Mouse (Mus musculus): ENCODE measurements around the gene St3gal2.
"Not testable (repeated sequence)": the region's sequence is repeated elsewhere in the genome, so short reads cannot be mapped to it uniquely, and the experiment has no call there.

St3gal2 gene

GRCm38 (mm10) chr8:110996641-110997430, 77.1 kb downstream of the St3gal2 start:
- no peak for DNase-seq (ENCODE audit: low spot score)

DNA sequence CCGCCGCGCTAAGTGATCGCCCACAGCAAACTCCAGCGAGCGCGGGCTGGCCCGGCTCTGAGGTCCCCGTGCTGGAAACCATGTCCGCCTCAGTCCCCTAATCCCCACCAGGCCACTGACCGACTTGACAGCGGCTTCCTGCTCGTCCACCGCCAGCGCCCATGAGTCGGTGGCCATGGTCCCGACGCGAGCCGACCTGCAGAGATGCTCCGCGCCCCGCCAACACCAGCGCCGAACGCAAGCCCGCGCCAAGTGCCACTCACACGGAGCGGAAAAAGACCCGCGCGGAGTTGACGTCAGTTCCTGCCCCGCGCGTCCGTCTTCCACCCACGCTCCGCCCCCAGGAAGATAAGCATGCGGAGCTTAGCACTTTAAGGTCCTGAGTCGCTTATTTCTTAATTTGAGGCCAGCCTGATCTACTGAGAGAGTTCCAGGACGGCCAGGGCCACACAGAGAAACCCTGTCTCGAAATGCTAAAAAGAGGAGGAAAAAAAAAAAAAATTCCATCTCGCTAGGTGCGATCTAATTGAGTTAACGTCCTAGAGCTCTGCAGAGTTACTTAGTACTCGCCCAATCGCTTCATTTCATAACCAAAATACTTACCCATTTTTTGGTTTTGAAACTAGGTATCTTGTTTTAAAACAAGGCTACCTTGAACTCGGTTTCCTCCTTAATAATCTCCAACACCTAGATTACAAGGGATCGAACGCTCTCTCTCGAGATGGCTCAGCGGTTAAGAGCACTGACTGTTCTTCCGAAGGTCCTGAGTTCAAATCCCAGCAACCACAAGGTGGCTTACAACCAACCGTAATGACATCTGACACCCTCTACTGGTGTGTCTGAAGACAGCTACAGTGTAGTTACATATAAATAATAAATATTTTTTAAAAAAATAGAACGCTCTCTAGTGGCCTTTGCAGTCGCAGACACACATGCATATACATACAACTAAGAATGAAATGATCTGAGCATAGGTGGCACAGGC, 78.1 kb downstream of the St3gal2 start, which contains the start of gene Ddx19a:
Ddx19a (minus strand) TSS at position 254 of the 985 bp plus-strand sequence.
- peak; percentile 41 for DNase-seq (ENCODE audit: low spot score)

DNA sequence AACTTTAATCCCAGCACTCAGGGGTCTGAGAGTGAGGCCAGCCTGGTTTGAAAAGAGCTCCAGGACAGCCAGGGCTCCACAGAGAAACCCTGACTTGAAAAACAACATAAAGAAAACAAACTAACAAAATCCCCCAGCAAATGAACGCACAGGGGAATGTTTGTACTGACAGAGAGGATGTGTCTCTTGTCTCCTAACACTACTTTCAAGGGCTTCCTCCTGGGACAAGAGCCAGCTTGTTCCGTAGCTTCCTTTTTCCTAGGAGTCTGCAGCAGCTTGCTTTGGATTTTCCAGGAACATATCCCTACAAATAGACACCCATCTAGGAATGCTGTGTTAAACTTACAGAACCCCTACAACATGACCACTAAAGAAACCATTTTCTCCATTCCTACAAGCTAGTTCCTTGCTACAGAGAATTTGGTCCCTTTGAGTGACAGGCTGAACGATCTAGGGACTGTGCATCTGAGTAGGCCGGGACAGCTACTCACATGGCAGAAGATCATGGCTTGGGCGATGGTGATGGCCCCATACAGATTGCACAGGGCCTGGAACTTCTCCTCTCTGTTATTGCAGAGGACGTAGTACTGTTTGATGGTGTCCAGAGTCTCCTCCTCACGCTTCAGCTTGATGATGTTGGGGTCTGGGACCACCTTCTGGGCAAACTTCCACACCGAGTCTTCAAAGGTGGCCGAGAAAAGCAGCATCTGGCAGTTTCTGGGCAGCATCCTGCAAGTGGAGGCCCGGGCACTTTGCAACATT, 90.7 kb downstream of the St3gal2 start:
- DNase-seq (ENCODE audit: low spot score), result not testable (repeated sequence)

All from urinary bladder, postnatal 10 days (tissue).